Mouse (Mus musculus): Measurements from ENCODE around the gene Clybl. TPM values are rescaled to one million over a fixed set of nuclear protein-coding genes. Genes with fewer than 3 reads are reported as not detected.
A peak's percentile ranks its signal among the peaks of the same experiment; 100 is the strongest.

The Clybl gene
- total RNA-seq, 1 experiment from 2014 or later, result 9.1 TPM

- ATAC-seq (replicated peaks in 1 of 2; ENCODE audit: insufficient read depth in 1 of 2, low FRiP score in 2 of 2, low TSS enrichment in 1 of 2, low read depth in 1 of 2, poor library complexity in 2 of 2, severe bottlenecking in 2 of 2), result no peak
These were observed 231.5 kb downstream of the Clybl start for GRCm38 (mm10) chr14:122412841-122413541.

GRCm38 (mm10) chr14:122413542-122413928 lies 232.0 kb downstream of the Clybl start:
- no peak for ATAC-seq (replicated peaks in 1 of 2; ENCODE audit: insufficient read depth in 1 of 2, low FRiP score in 2 of 2, low TSS enrichment in 1 of 2, low read depth in 1 of 2, poor library complexity in 2 of 2, severe bottlenecking in 2 of 2)

- ATAC-seq (replicated peaks in 1 of 2; ENCODE audit: insufficient read depth in 1 of 2, low FRiP score in 2 of 2, low TSS enrichment in 1 of 2, low read depth in 1 of 2, poor library complexity in 2 of 2, severe bottlenecking in 2 of 2), result no peak
These were observed 233.3 kb downstream of the Clybl start for GRCm38 (mm10) chr14:122414786-122415185.

GRCm38 (mm10) chr14:122416166-122416771 lies 234.8 kb downstream of the Clybl start:
- ATAC-seq (replicated peaks in 1 of 2; ENCODE audit: insufficient read depth in 1 of 2, low FRiP score in 2 of 2, low TSS enrichment in 1 of 2, low read depth in 1 of 2, poor library complexity in 2 of 2, severe bottlenecking in 2 of 2), result no peak

GRCm38 (mm10) chr14:122424441-122424840 lies 242.9 kb downstream of the Clybl start:
- ATAC-seq (replicated peaks in 1 of 2; ENCODE audit: insufficient read depth in 1 of 2, low FRiP score in 2 of 2, low TSS enrichment in 1 of 2, low read depth in 1 of 2, poor library complexity in 2 of 2, severe bottlenecking in 2 of 2), result no peak

GRCm38 (mm10) chr14:122426529-122427203 lies 245.2 kb downstream of the Clybl start:
- ATAC-seq (replicated peaks in 1 of 2; ENCODE audit: insufficient read depth in 1 of 2, low FRiP score in 2 of 2, low TSS enrichment in 1 of 2, low read depth in 1 of 2, poor library complexity in 2 of 2, severe bottlenecking in 2 of 2), result no peak

GRCm38 (mm10) chr14:122427204-122427560 lies 245.7 kb downstream of the Clybl start:
- ATAC-seq (replicated peaks in 1 of 2; ENCODE audit: insufficient read depth in 1 of 2, low FRiP score in 2 of 2, low TSS enrichment in 1 of 2, low read depth in 1 of 2, poor library complexity in 2 of 2, severe bottlenecking in 2 of 2), result no peak

- no peak for ATAC-seq (replicated peaks in 1 of 2; ENCODE audit: insufficient read depth in 1 of 2, low FRiP score in 2 of 2, low TSS enrichment in 1 of 2, low read depth in 1 of 2, poor library complexity in 2 of 2, severe bottlenecking in 2 of 2)
These were observed 246.2 kb downstream of the Clybl start for GRCm38 (mm10) chr14:122427654-122428053.

GRCm38 (mm10) chr14:122432558-122432957 lies 251.1 kb downstream of the Clybl start:
- ATAC-seq (replicated peaks in 1 of 2; ENCODE audit: insufficient read depth in 1 of 2, low FRiP score in 2 of 2, low TSS enrichment in 1 of 2, low read depth in 1 of 2, poor library complexity in 2 of 2, severe bottlenecking in 2 of 2), result no peak

GRCm38 (mm10) chr14:122434039-122434438 lies 252.5 kb downstream of the Clybl start:
- peak; percentile 36 to 37; a peak in 1 of 4 replicates for ATAC-seq (replicated peaks in 1 of 2; ENCODE audit: insufficient read depth in 1 of 2, low FRiP score in 2 of 2, low TSS enrichment in 1 of 2, low read depth in 1 of 2, poor library complexity in 2 of 2, severe bottlenecking in 2 of 2)

- ATAC-seq (replicated peaks in 1 of 2; ENCODE audit: insufficient read depth in 1 of 2, low FRiP score in 2 of 2, low TSS enrichment in 1 of 2, low read depth in 1 of 2, poor library complexity in 2 of 2, severe bottlenecking in 2 of 2), result no peak
These were observed 255.3 kb downstream of the Clybl start for GRCm38 (mm10) chr14:122436850-122437249.

GRCm38 (mm10) chr14:122449601-122450495 lies 268.3 kb downstream of the Clybl start:
- ATAC-seq (replicated peaks in 1 of 2; ENCODE audit: insufficient read depth in 1 of 2, low FRiP score in 2 of 2, low TSS enrichment in 1 of 2, low read depth in 1 of 2, poor library complexity in 2 of 2, severe bottlenecking in 2 of 2), result peak; percentile 17 to 26; a peak in 2 of 4 replicates

GRCm38 (mm10) chr14:122450496-122451382 lies 269.2 kb downstream of the Clybl start, which contains the start of gene Gm5089:
Gene Gm5089 (minus strand): TSS chr14:122451115.
- no peak for ATAC-seq (replicated peaks in 1 of 2; ENCODE audit: insufficient read depth in 1 of 2, low FRiP score in 2 of 2, low TSS enrichment in 1 of 2, low read depth in 1 of 2, poor library complexity in 2 of 2, severe bottlenecking in 2 of 2)

- ATAC-seq (replicated peaks in 1 of 2; ENCODE audit: insufficient read depth in 1 of 2, low FRiP score in 2 of 2, low TSS enrichment in 1 of 2, low read depth in 1 of 2, poor library complexity in 2 of 2, severe bottlenecking in 2 of 2), result no peak
These were observed 270.1 kb downstream of the Clybl start for GRCm38 (mm10) chr14:122451551-122452145.

All from hematopoietic stem cell, adult 5-6 weeks (primary cell).